Mouse (Mus musculus): ENCODE measurements around the gene Crtc3. TPM values are rescaled to one million over a fixed set of nuclear protein-coding genes. Genes with fewer than 3 reads are reported as not detected.
A peak's percentile ranks its signal among the peaks of the same experiment; 100 is the strongest.

Gene Crtc3
- total RNA-seq (2014; fragmentation: Nextera tagmentation): 71.9 and 98.5 TPM in 2 replicates
- total RNA-seq (2017): 12.3 and 13.6 TPM in 2 replicates
- 25.6 and 34.4 TPM in 2 replicates for polyA plus RNA-seq (2012)

GRCm38 (mm10) chr7:80688556-80689220, at the start of gene Crtc3:
Gene Crtc3 (minus strand): TSS chr7:80688877.
- peaks cover 56% of the 10 kb centered on the region for H3K4me1 ChIP-seq (ENCODE audit: insufficient read depth, low read depth, low read length)
- H3K4me3 ChIP-seq (ENCODE audit: low read depth, low read length): peak within 1 kb of the TSS; percentile 94
- no peaks in the 10 kb centered on the region for H3K9me3 ChIP-seq (replicated peaks)
- DNase-seq (ENCODE audit: low spot score): peak; percentile 93
- no peaks in the 10 kb centered on the region for H3K27me3 ChIP-seq (ENCODE audit: insufficient read depth, low read length)
- peaks cover 12% of the 10 kb centered on the region for H3K36me3 ChIP-seq (replicated peaks)
- TF ChIP-seq CTCF (IDR thresholded peaks at IDR 0.05; ENCODE audit: low read depth, low read length) (no peak), POLR2AphosphoS5 (IDR thresholded peaks at IDR 0.05; ENCODE audit: insufficient replicate concordance, low read depth, low read length) (no peak), GATA2 (IDR thresholded peaks at IDR 0.05; ENCODE audit: borderline replicate concordance, low read depth, low read length) (no peak), GATA1 (IDR thresholded peaks at IDR 0.05; ENCODE audit: borderline replicate concordance, low read length) (no peak), TAL1 (conservative IDR thresholded peaks at IDR 0.05; ENCODE audit: low read depth, low read length) (no peak)
- ATAC-seq (ENCODE audit: extremely low read depth, insufficient number of reproducible peaks, low FRiP score, poor library complexity, severe bottlenecking): no peak

DNA sequence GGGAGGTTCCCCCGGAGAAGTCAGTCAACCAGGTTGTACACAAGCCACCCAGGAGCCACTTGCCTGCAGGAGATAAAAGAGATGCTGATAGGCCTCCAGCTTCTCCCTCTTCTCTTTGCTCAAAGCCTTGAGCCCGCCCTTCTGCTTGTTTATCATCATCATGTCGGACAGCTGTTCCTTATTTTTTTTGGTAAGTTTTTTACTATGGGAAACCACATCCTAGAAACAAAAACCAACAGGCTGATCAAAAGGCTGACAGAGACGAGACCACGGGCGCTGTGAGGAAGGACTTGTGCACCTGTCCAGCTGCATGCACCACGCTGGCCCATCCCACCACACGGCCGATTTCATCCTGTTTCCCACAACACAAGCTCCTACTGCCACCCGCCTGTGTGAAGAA, 47.5 kb upstream of the Crtc3 start:
- Histone ChIP-seq H3K4me3 (ENCODE audit: low read depth, low read length) (no peak overlapping the region), H3K4me1 (ENCODE audit: insufficient read depth, low read depth, low read length) (peaks cover 4% of the 10 kb centered on the region), H3K9me3 (replicated peaks) (no peaks in the 10 kb centered on the region), H3K27me3 (ENCODE audit: insufficient read depth, low read length) (no peaks in the 10 kb centered on the region), H3K36me3 (replicated peaks) (peaks cover 99% of the 10 kb centered on the region)
- no peak for TF ChIP-seq TAL1 (conservative IDR thresholded peaks at IDR 0.05; ENCODE audit: low read depth, low read length)
- no peak for TF ChIP-seq CTCF (IDR thresholded peaks at IDR 0.05; ENCODE audit: low read depth, low read length)
- TF ChIP-seq GATA1 (IDR thresholded peaks at IDR 0.05; ENCODE audit: borderline replicate concordance, low read length): no peak
- TF ChIP-seq POLR2AphosphoS5 (IDR thresholded peaks at IDR 0.05; ENCODE audit: insufficient replicate concordance, low read depth, low read length): no peak
- no peak for TF ChIP-seq GATA2 (IDR thresholded peaks at IDR 0.05; ENCODE audit: borderline replicate concordance, low read depth, low read length)
- ATAC-seq (ENCODE audit: extremely low read depth, insufficient number of reproducible peaks, low FRiP score, poor library complexity, severe bottlenecking) (no peak), DNase-seq (ENCODE audit: low spot score) (no peak)

DNA sequence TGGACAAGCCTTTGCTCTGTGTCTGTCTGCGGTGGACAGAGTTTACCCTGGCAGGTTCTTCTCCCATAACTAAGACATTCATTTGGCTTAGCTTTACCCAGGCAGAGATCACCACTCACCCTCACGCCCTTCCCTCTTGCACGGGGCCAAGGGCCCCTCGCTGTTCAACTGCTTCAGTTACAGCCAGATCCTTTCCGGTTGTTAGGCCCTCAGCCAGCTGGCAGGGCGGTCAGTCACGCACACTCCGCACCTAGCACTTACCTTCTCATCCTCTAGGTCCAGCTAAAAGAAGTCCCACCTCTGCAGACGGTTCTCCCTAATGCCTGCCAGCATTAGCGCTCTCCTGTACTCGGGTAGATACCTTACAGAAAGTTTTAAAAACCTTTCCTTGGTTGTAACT, 44.3 kb upstream of the Crtc3 start:
- no peak for TF ChIP-seq TAL1 (conservative IDR thresholded peaks at IDR 0.05; ENCODE audit: low read depth, low read length)
- no peak for TF ChIP-seq POLR2AphosphoS5 (IDR thresholded peaks at IDR 0.05; ENCODE audit: insufficient replicate concordance, low read depth, low read length)
- no peak for TF ChIP-seq CTCF (IDR thresholded peaks at IDR 0.05; ENCODE audit: low read depth, low read length)
- no peak for TF ChIP-seq GATA2 (IDR thresholded peaks at IDR 0.05; ENCODE audit: borderline replicate concordance, low read depth, low read length)
- no peak for TF ChIP-seq GATA1 (IDR thresholded peaks at IDR 0.05; ENCODE audit: borderline replicate concordance, low read length)
- DNase-seq (ENCODE audit: low spot score): no peak
- H3K4me1 ChIP-seq (ENCODE audit: insufficient read depth, low read depth, low read length): peaks cover 19% of the 10 kb centered on the region
- no peaks in the 10 kb centered on the region for H3K27me3 ChIP-seq (ENCODE audit: insufficient read depth, low read length)
- peaks cover 99% of the 10 kb centered on the region for H3K36me3 ChIP-seq (replicated peaks)
- no peaks in the 10 kb centered on the region for H3K9me3 ChIP-seq (replicated peaks)
- no peak for ATAC-seq (ENCODE audit: extremely low read depth, insufficient number of reproducible peaks, low FRiP score, poor library complexity, severe bottlenecking)
- no peak overlapping the region for H3K4me3 ChIP-seq (ENCODE audit: low read depth, low read length)

DNA sequence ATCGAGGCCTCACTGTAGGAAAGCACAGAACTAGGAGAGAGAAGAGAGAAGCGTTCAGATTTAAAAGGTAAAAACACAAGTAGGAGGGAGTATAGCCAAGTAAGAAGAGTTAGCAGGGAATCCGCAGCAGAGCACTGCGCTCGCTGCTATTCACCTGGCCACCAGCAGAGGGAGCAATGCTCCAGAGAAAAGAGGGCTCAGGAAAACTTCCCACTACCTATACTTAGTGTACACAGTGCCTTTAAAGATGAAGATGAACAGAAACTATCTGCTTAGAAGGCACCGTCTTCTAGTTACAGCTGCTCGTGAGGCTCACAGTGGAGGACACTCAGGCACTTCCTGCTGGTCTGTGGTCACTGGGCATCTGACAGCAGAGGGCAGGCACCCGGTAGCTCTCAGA, 41.0 kb upstream of the Crtc3 start:
- Histone ChIP-seq H3K36me3 (replicated peaks) (peaks cover 100% of the 10 kb centered on the region), H3K27me3 (ENCODE audit: insufficient read depth, low read length) (no peaks in the 10 kb centered on the region), H3K4me1 (ENCODE audit: insufficient read depth, low read depth, low read length) (peaks cover 16% of the 10 kb centered on the region), H3K9me3 (replicated peaks) (no peaks in the 10 kb centered on the region), H3K4me3 (ENCODE audit: low read depth, low read length) (no peak overlapping the region)
- TF ChIP-seq CTCF (IDR thresholded peaks at IDR 0.05; ENCODE audit: low read depth, low read length) (peak; percentile 96), GATA2 (IDR thresholded peaks at IDR 0.05; ENCODE audit: borderline replicate concordance, low read depth, low read length) (no peak)
- peak; percentile 51 for DNase-seq (ENCODE audit: low spot score)
- no peak for ATAC-seq (ENCODE audit: extremely low read depth, insufficient number of reproducible peaks, low FRiP score, poor library complexity, severe bottlenecking)

DNA sequence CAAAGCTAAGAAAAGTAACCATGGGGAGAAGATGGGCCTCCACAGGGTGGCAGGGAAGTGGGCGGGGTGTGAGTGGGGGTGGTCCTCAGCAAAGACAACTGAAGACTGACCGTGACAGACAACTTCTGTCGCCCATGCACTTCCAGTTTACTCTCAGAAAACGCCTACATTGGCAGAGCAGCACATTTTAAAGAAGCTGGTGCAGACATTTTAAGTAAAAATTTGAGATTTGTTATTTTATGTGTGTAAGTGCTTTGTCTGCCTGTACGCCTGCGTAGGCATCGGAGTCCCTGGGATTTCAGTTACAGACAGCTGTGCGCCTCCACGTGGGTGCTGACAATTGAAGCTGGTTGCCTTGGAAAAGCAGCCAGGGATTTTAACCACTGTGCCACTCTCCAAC, 32.4 kb upstream of the Crtc3 start:
- DNase-seq (ENCODE audit: low spot score): no peak
- Histone ChIP-seq H3K9me3 (replicated peaks) (no peaks in the 10 kb centered on the region), H3K4me1 (ENCODE audit: insufficient read depth, low read depth, low read length) (no peaks in the 10 kb centered on the region), H3K36me3 (replicated peaks) (peaks cover 97% of the 10 kb centered on the region), H3K4me3 (ENCODE audit: low read depth, low read length) (no peak overlapping the region), H3K27me3 (ENCODE audit: insufficient read depth, low read length) (no peaks in the 10 kb centered on the region)
- no peak for ATAC-seq (ENCODE audit: extremely low read depth, insufficient number of reproducible peaks, low FRiP score, poor library complexity, severe bottlenecking)
- TF ChIP-seq GATA2 (IDR thresholded peaks at IDR 0.05; ENCODE audit: borderline replicate concordance, low read depth, low read length) (no peak), GATA1 (IDR thresholded peaks at IDR 0.05; ENCODE audit: borderline replicate concordance, low read length) (no peak), TAL1 (conservative IDR thresholded peaks at IDR 0.05; ENCODE audit: low read depth, low read length) (no peak), CTCF (IDR thresholded peaks at IDR 0.05; ENCODE audit: low read depth, low read length) (no peak), POLR2AphosphoS5 (IDR thresholded peaks at IDR 0.05; ENCODE audit: insufficient replicate concordance, low read depth, low read length) (no peak)

- Histone ChIP-seq H3K4me1 (ENCODE audit: insufficient read depth, low read depth, low read length) (peaks cover 7% of the 10 kb centered on the region), H3K4me3 (ENCODE audit: low read depth, low read length) (no peak overlapping the region), H3K27me3 (ENCODE audit: insufficient read depth, low read length) (no peaks in the 10 kb centered on the region), H3K9me3 (replicated peaks) (no peaks in the 10 kb centered on the region), H3K36me3 (replicated peaks) (peaks cover 96% of the 10 kb centered on the region)
- TF ChIP-seq TAL1 (conservative IDR thresholded peaks at IDR 0.05; ENCODE audit: low read depth, low read length) (no peak), GATA2 (IDR thresholded peaks at IDR 0.05; ENCODE audit: borderline replicate concordance, low read depth, low read length) (no peak), CTCF (IDR thresholded peaks at IDR 0.05; ENCODE audit: low read depth, low read length) (no peak)
- no peak for DNase-seq (ENCODE audit: low spot score)
- ATAC-seq (ENCODE audit: extremely low read depth, insufficient number of reproducible peaks, low FRiP score, poor library complexity, severe bottlenecking): no peak
These were observed 30.9 kb upstream of the Crtc3 start for GRCm38 (mm10) chr7:80719582-80719981.

Measured in G1E (cell line).